Mouse (Mus musculus): ENCODE data around the gene Cxcr4. TPM values are rescaled to one million over a fixed set of nuclear protein-coding genes. Genes with fewer than 3 reads are reported as not detected.

The Cxcr4 gene
- total and polyA plus RNA-seq, 3 experiments, result 7.0 to 28.4 (median 7.8) TPM

DNA sequence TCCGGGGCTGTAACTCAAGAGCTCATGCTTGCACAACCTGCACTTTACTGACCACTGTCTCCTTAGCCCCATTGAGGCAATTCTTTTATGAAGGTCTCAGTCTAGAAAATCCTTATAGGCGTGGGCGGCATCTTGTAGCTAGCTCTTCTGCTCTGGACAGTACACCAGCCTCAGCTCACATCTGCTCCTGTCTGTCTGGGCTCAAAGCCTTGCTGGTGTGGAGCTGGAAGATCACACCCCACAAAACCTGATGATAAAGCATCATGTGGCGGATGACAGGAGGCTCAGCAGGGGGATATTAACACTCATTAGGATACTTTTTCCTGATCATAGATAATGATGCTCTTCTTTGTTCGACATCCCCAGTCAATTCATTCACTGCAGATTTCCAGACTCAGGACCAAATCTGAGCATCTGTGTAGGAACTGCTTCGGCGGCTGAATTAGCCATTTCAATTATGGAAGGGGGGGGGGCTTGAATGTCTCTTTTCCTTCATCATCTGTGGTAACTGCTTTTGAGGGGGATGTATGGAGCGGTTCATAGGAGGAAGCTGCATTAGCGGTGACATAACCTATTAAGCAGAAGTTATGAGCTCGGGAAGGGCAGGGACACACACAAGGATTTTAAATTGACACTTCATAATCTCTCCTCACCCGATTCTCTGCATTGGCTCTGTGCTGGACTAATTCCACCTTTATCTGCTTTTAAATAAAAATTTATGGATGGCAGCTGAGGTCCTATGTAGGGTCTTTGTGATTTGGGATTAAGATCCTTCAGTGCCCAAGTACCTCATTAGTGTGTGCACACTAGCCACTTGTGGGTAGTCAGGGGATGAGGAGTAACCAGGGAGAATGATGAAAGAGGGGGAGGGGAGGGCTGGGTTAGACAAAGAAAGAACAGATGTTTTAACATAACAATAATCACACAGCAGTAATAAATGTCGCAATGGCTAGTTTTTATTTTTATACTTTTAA, 24.6 kb downstream of the Cxcr4 start:
- TF ChIP-seq CTCF (IDR thresholded peaks at IDR 0.05) (no peak), EP300 (IDR thresholded peaks at IDR 0.05; ENCODE audit: insufficient read depth, low read depth, low read length) (no peak), POLR2A (IDR thresholded peaks at IDR 0.05; ENCODE audit: insufficient read depth, low read depth, low read length) (no peak)
- intact Hi-C loops (cut with DNase I), result no loop called here
- H3K36me3 ChIP-seq (ENCODE audit: control insufficient read depth, insufficient read depth, low read length), result no peaks in the 10 kb centered on the region
- DNase-seq, result no peak
- H3K79me2 ChIP-seq (replicated peaks; ENCODE audit: control insufficient read depth, insufficient read depth, low read length), result no peaks in the 10 kb centered on the region
- 87% methylated on average over 12 of the region's 12 CpGs for WGBS
- no peak overlapping the region for H3K4me3 ChIP-seq
- H3K9ac ChIP-seq (ENCODE audit: low read depth, low read length), result no peak overlapping the region
- H3K27me3 ChIP-seq (ENCODE audit: control insufficient read depth, insufficient read depth, low read length), result no peaks in the 10 kb centered on the region
- H3K27ac ChIP-seq, result no peak overlapping the region
- H3K4me1 ChIP-seq (ENCODE audit: control insufficient read depth, insufficient read depth, low read length), result no peaks in the 10 kb centered on the region

DNA sequence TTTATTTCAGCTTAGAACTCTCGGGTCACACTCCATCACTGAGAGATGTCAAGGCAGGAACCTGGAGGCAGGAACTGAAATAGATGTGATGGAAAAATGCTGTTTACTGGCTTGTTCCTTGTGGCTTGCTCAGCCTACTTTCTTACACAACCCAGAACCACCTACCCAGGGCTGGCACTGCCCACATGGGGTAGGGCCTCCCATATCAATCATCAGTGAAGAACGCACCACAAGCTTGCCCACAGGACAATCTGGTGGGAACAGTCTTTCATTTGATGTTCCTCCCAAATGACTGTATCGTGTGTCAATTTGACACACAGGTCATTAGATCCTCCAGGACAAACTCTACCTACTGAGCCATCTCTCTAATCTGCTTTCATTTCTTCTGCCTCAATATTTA, 28.2 kb downstream of the Cxcr4 start:
- Histone ChIP-seq H3K4me1 (ENCODE audit: control insufficient read depth, insufficient read depth, low read length) (no peaks in the 10 kb centered on the region), H3K9ac (ENCODE audit: low read depth, low read length) (no peak overlapping the region), H3K79me2 (replicated peaks; ENCODE audit: control insufficient read depth, insufficient read depth, low read length) (no peaks in the 10 kb centered on the region), H3K36me3 (ENCODE audit: control insufficient read depth, insufficient read depth, low read length) (no peaks in the 10 kb centered on the region), H3K4me3 (no peak overlapping the region), H3K27me3 (ENCODE audit: control insufficient read depth, insufficient read depth, low read length) (no peaks in the 10 kb centered on the region), H3K27ac (no peak overlapping the region)
- WGBS, result 83% methylated on average over 3 of the region's 3 CpGs
- TF ChIP-seq EP300 (IDR thresholded peaks at IDR 0.05; ENCODE audit: insufficient read depth, low read depth, low read length) (no peak), POLR2A (IDR thresholded peaks at IDR 0.05; ENCODE audit: insufficient read depth, low read depth, low read length) (no peak), CTCF (IDR thresholded peaks at IDR 0.05) (no peak)
- intact Hi-C loops (cut with DNase I), result no loop called here
- no peak for DNase-seq

DNA sequence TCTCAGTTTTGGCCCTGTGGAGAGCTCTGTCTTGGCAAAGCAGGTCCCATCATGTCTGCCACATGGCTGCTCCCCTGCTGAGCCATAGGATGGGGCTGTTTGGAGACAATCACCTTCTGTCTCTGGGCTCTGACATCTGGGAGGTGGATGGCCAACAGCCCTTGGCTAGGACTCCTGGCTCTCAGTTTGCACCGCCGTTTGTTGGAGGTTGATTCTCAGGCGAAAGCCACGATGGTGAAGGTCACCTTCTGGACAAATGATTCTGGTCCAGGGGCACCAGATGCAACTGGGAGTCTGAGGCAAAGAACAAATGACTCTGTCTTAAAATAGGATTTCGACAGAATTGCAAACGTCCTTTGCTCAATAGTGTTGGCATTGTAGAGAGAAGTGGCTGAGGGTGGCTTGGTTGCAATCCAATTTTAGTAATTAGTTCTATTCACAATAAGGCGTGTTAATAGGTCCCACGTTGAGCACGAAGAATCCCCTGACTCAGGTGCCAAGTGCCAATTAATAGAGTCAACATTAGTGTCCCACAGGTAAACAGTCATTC, 30.7 kb downstream of the Cxcr4 start:
- no peak overlapping the region for H3K4me3 ChIP-seq
- no peaks in the 10 kb centered on the region for H3K27me3 ChIP-seq (ENCODE audit: control insufficient read depth, insufficient read depth, low read length)
- TF ChIP-seq POLR2A (IDR thresholded peaks at IDR 0.05; ENCODE audit: insufficient read depth, low read depth, low read length), result no peak
- no peak for TF ChIP-seq CTCF (IDR thresholded peaks at IDR 0.05)
- TF ChIP-seq EP300 (IDR thresholded peaks at IDR 0.05; ENCODE audit: insufficient read depth, low read depth, low read length), result no peak
- no peaks in the 10 kb centered on the region; the same call in 1 of the 2 replicates for H3K4me1 ChIP-seq (ENCODE audit: control insufficient read depth, insufficient read depth, low read length)
- no peak overlapping the region for H3K9ac ChIP-seq (ENCODE audit: low read depth, low read length)
- no peaks in the 10 kb centered on the region for H3K36me3 ChIP-seq (ENCODE audit: control insufficient read depth, insufficient read depth, low read length)
- DNase-seq, result no peak
- 68% methylated on average over 9 of the region's 9 CpGs for WGBS
- intact Hi-C loops (cut with DNase I), result no loop called here
- no peaks in the 10 kb centered on the region for H3K79me2 ChIP-seq (replicated peaks; ENCODE audit: control insufficient read depth, insufficient read depth, low read length)
- H3K27ac ChIP-seq, result no peak overlapping the region

DNA sequence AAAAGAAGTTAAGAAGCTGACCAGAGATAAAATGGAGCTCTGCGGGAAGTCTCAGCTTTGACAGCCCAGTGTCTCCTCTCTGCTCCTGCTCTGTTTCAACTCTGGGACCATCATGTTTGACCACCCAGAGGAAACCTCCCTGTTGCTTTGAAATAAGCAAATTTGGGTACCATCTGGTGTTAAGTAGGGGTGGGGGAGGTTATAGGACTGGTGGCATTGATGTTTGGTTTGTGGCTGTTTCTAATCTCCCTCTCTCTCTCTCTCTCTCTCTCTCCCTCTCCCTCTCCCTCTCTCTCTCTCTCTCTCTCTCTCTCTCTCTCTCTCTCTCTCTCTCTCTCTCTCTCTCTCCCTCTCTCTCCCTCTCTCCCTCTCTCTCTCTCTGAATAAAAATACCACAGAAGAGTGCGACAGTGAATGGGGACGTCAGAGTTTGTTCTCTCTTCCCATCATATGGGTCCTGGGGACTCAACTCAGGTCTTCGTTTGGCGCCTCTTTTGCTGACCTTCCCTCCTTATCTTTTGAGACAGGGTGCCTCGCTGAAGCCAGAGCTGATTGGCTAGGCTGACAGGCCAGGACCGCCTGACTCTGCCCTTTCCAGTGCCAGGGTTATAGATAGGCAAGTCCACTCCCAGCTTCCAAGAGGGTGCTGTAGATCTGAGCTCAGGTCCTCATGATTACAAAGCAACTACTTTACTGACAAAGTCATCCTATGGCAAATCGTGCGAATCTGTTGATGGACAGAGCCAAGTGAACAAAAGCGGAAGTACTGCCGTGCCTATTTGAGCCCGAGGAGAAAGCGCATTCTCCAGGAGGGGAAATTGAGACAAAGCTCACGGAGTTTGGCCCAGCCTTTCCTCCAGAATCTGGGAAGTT, 31.4 kb downstream of the Cxcr4 start:
- TF ChIP-seq POLR2A (IDR thresholded peaks at IDR 0.05; ENCODE audit: insufficient read depth, low read depth, low read length), result no peak
- no peak for TF ChIP-seq EP300 (IDR thresholded peaks at IDR 0.05; ENCODE audit: insufficient read depth, low read depth, low read length)
- TF ChIP-seq CTCF (IDR thresholded peaks at IDR 0.05), result no peak
- intact Hi-C loops (cut with DNase I), result no loop called here
- no peaks in the 10 kb centered on the region for H3K79me2 ChIP-seq (replicated peaks; ENCODE audit: control insufficient read depth, insufficient read depth, low read length)
- no peak overlapping the region for H3K27ac ChIP-seq
- WGBS, result 34% methylated on average over 14 of the region's 14 CpGs
- no peak overlapping the region for H3K4me3 ChIP-seq
- no peak overlapping the region for H3K9ac ChIP-seq (ENCODE audit: low read depth, low read length)
- no peak for DNase-seq
- no peaks in the 10 kb centered on the region for H3K36me3 ChIP-seq (ENCODE audit: control insufficient read depth, insufficient read depth, low read length)
- no peaks in the 10 kb centered on the region; the same call in 1 of the 2 replicates for H3K4me1 ChIP-seq (ENCODE audit: control insufficient read depth, insufficient read depth, low read length)
- no peaks in the 10 kb centered on the region for H3K27me3 ChIP-seq (ENCODE audit: control insufficient read depth, insufficient read depth, low read length)

DNA sequence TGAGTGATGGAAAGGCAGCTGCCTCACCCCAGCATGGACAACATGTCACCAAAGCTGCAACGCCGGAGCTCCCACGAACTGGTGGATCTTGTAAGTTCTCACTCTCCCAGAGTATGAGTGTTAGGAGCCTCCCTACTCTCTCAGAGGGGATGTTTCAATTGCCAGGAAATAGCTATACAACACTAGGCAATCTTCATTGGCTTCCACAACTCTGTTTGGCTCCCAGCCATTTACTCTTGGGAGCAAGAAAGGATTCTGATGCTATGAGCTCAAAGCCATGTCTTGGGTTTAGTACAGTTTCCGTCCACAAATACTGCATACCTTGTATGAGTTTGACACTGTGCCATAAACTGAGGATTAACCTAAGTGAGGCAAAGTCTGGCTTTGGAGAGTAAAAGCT, 34.1 kb downstream of the Cxcr4 start:
- Histone ChIP-seq H3K79me2 (replicated peaks; ENCODE audit: control insufficient read depth, insufficient read depth, low read length) (no peaks in the 10 kb centered on the region), H3K27ac (no peak overlapping the region), H3K4me3 (no peak overlapping the region), H3K36me3 (ENCODE audit: control insufficient read depth, insufficient read depth, low read length) (no peaks in the 10 kb centered on the region), H3K4me1 (ENCODE audit: control insufficient read depth, insufficient read depth, low read length) (no peaks in the 10 kb centered on the region; the same call in 1 of the 2 replicates), H3K27me3 (ENCODE audit: control insufficient read depth, insufficient read depth, low read length) (no peaks in the 10 kb centered on the region), H3K9ac (ENCODE audit: low read depth, low read length) (no peak overlapping the region)
- WGBS, result 45% methylated on average over 4 of the region's 4 CpGs
- intact Hi-C loops (cut with DNase I), result no loop called here
- no peak for DNase-seq
- no peak for TF ChIP-seq EP300 (IDR thresholded peaks at IDR 0.05; ENCODE audit: insufficient read depth, low read depth, low read length)
- TF ChIP-seq POLR2A (IDR thresholded peaks at IDR 0.05; ENCODE audit: insufficient read depth, low read depth, low read length), result no peak
- no peak for TF ChIP-seq CTCF (IDR thresholded peaks at IDR 0.05)

Measured in heart, adult 2 months (tissue).